Mouse (Mus musculus): ENCODE measurements around the gene Mbnl2. TPM values are rescaled to one million over a fixed set of nuclear protein-coding genes. Genes with fewer than 3 reads are reported as not detected.

The Mbnl2 gene
- total RNA-seq, 2 experiments from 2014 or later, result 122 to 131 TPM

- DNase-seq (ENCODE audit: extremely low spot score in 1 of 2, low spot score in 2 of 2), result no peak
- intact Hi-C loops (cut with DNase I), result no loop called here
These were observed 153.0 kb downstream of the Mbnl2 start for GRCm38 (mm10) chr14:120428497-120428896.

- intact Hi-C loops (cut with DNase I), result no loop called here
- DNase-seq (ENCODE audit: extremely low spot score in 1 of 2, low spot score in 2 of 2), result no peak
These were observed 157.3 kb downstream of the Mbnl2 start for GRCm38 (mm10) chr14:120432773-120433172.

- no peak for DNase-seq (ENCODE audit: extremely low spot score in 1 of 2, low spot score in 2 of 2)
- intact Hi-C loops (cut with DNase I), result no loop called here
These were observed 158.5 kb downstream of the Mbnl2 start for GRCm38 (mm10) chr14:120433931-120434398.

- intact Hi-C loops (cut with DNase I), result no loop called here
- DNase-seq (ENCODE audit: extremely low spot score in 1 of 2, low spot score in 2 of 2), result no peak
These were observed 159.4 kb downstream of the Mbnl2 start for GRCm38 (mm10) chr14:120434831-120435230.

GRCm38 (mm10) chr14:120440716-120441115 is 165.2 kb downstream of the Mbnl2 start:
- no peak for DNase-seq (ENCODE audit: extremely low spot score in 1 of 2, low spot score in 2 of 2)
- intact Hi-C loops (cut with DNase I), result no loop called here

- intact Hi-C loops (cut with DNase I), result no loop called here
- DNase-seq (ENCODE audit: extremely low spot score in 1 of 2, low spot score in 2 of 2), result no peak
These were observed 165.8 kb downstream of the Mbnl2 start for GRCm38 (mm10) chr14:120441256-120441655.

- intact Hi-C loops (cut with DNase I), result no loop called here
These were observed 166.4 kb downstream of the Mbnl2 start for GRCm38 (mm10) chr14:120441836-120442235.

GRCm38 (mm10) chr14:120454221-120454620 is 178.8 kb downstream of the Mbnl2 start:
- intact Hi-C loops (cut with DNase I), result no loop called here
- DNase-seq (ENCODE audit: extremely low spot score in 1 of 2, low spot score in 2 of 2), result no peak

More at GRCm38 (mm10) chr14:120441836-120442235, 166.4 kb downstream of the Mbnl2 start:
- DNase-seq (ENCODE audit: extremely low spot score in 1 of 2, low spot score in 2 of 2), result no peak

GRCm38 (mm10) chr14:120463938-120464727 is 188.7 kb downstream of the Mbnl2 start:
- intact Hi-C loops (cut with DNase I), result no loop called here
- no peak for DNase-seq (ENCODE audit: extremely low spot score in 1 of 2, low spot score in 2 of 2)

GRCm38 (mm10) chr14:120466816-120467215 is 191.3 kb downstream of the Mbnl2 start:
- no peak for DNase-seq (ENCODE audit: extremely low spot score in 1 of 2, low spot score in 2 of 2)
- intact Hi-C loops (cut with DNase I), result no loop called here

- intact Hi-C loops (cut with DNase I), result no loop called here
- no peak for DNase-seq (ENCODE audit: extremely low spot score in 1 of 2, low spot score in 2 of 2)
These were observed 193.8 kb downstream of the Mbnl2 start for GRCm38 (mm10) chr14:120469126-120469790.

GRCm38 (mm10) chr14:120476186-120476697 is 200.8 kb downstream of the Mbnl2 start:
- intact Hi-C loops (cut with DNase I), result loop anchor here (5.0 kb wide), 3 partner anchors 74 to 199 kb away; partner anchors contain the start of gene Mbnl2
- no peak for DNase-seq (ENCODE audit: extremely low spot score in 1 of 2, low spot score in 2 of 2)

- DNase-seq (ENCODE audit: extremely low spot score in 1 of 2, low spot score in 2 of 2), result peak; percentile 98 to 99
- intact Hi-C loops (cut with DNase I), result loop anchor here (5.0 kb wide), 3 partner anchors 75 to 200 kb away; partner anchors contain the start of gene Mbnl2
These were observed 202.0 kb downstream of the Mbnl2 start for GRCm38 (mm10) chr14:120477288-120477981.

- intact Hi-C loops (cut with DNase I), result loop anchor here (5.0 kb wide), 3 partner anchors 76 to 201 kb away; partner anchors contain the start of gene Mbnl2
- peak; percentile 97 to 99 for DNase-seq (ENCODE audit: extremely low spot score in 1 of 2, low spot score in 2 of 2)
These were observed 202.6 kb downstream of the Mbnl2 start, which contains the start of gene Rap2a for GRCm38 (mm10) chr14:120477982-120478568. Gene Rap2a (plus strand): TSS chr14:120478444.

- intact Hi-C loops (cut with DNase I), result loop anchor here (5.0 kb wide), 3 partner anchors 76 to 201 kb away; partner anchors contain the start of gene Mbnl2
- DNase-seq (ENCODE audit: extremely low spot score in 1 of 2, low spot score in 2 of 2), result peak in 1 of 2 experiments; percentile 35
These were observed 203.3 kb downstream of the Mbnl2 start for GRCm38 (mm10) chr14:120478641-120479341.

- intact Hi-C loops (cut with DNase I), result loop anchor here (10.0 kb wide), 2 partner anchors 174 to 334 kb away; no protein-coding TSS in a partner anchor
These were observed 205.0 kb downstream of the Mbnl2 start for GRCm38 (mm10) chr14:120480341-120480900.

GRCm38 (mm10) chr14:120480927-120481326 is 205.5 kb downstream of the Mbnl2 start:
- intact Hi-C loops (cut with DNase I), result loop anchor here (10.0 kb wide), 2 partner anchors 174 to 334 kb away; no protein-coding TSS in a partner anchor
- DNase-seq (ENCODE audit: extremely low spot score in 1 of 2, low spot score in 2 of 2), result no peak

More at GRCm38 (mm10) chr14:120480341-120480900, 205.0 kb downstream of the Mbnl2 start:
- no peak for DNase-seq (ENCODE audit: extremely low spot score in 1 of 2, low spot score in 2 of 2)
